Mouse (Mus musculus): Measurements from ENCODE around the gene Ankrd63. TPM values are rescaled to one million over a fixed set of nuclear protein-coding genes. Genes with fewer than 3 reads are reported as not detected.

Ankrd63 gene
- polyA plus RNA-seq, 1 experiment from 2014 or later, result not detected

- H3K4me3 ChIP-seq (ENCODE audit: low read depth, low read length), result no peak overlapping the region
- H3K9ac ChIP-seq (ENCODE audit: low read length), result no peak overlapping the region
- H3K4me2 ChIP-seq (ENCODE audit: low read depth, severe bottlenecking), result no peak overlapping the region
- H3K4me1 ChIP-seq (ENCODE audit: control insufficient read depth, insufficient read depth, low read length), result peaks cover 4% of the 10 kb centered on the region
- ATAC-seq (ENCODE audit: insufficient number of reproducible peaks, low FRiP score, low TSS enrichment, low read depth) (no peak), DNase-seq (ENCODE audit: low spot score) (no peak)
- 60% methylated on average over 3 of the region's 3 CpGs for WGBS
- H3K9me3 ChIP-seq (ENCODE audit: control insufficient read depth, low read length), result no peaks in the 10 kb centered on the region
- H3K36me3 ChIP-seq (ENCODE audit: control insufficient read depth, insufficient read depth, low read length), result no peaks in the 10 kb centered on the region
- H3K27ac ChIP-seq (replicated peaks; ENCODE audit: low read depth, low read length), result no peak overlapping the region
- H3K27me3 ChIP-seq (ENCODE audit: control insufficient read depth, insufficient read depth, low read length), result peaks cover 16% of the 10 kb centered on the region
Observed at GRCm38 (mm10) chr2:118664975-118665516, 38.7 kb downstream of the Ankrd63 start.

GRCm38 (mm10) chr2:118663804-118664766 lies 39.7 kb downstream of the Ankrd63 start:
- Histone ChIP-seq H3K9me3 (ENCODE audit: control insufficient read depth, low read length) (no peaks in the 10 kb centered on the region), H3K4me1 (ENCODE audit: control insufficient read depth, insufficient read depth, low read length) (peaks cover 4% of the 10 kb centered on the region), H3K36me3 (ENCODE audit: control insufficient read depth, insufficient read depth, low read length) (no peaks in the 10 kb centered on the region), H3K27ac (replicated peaks; ENCODE audit: low read depth, low read length) (no peak overlapping the region), H3K4me3 (ENCODE audit: low read depth, low read length) (no peak overlapping the region; the same call in 1 of the 2 replicates), H3K27me3 (ENCODE audit: control insufficient read depth, insufficient read depth, low read length) (peaks cover 16% of the 10 kb centered on the region), H3K9ac (ENCODE audit: low read length) (no peak overlapping the region), H3K4me2 (ENCODE audit: low read depth, severe bottlenecking) (peak overlapping the region; percentile 69)
- ATAC-seq (ENCODE audit: insufficient number of reproducible peaks, low FRiP score, low TSS enrichment, low read depth), result no peak
- no peak for DNase-seq (ENCODE audit: low spot score)
- WGBS, result 51% methylated on average over 19 of the region's 19 CpGs

DNA sequence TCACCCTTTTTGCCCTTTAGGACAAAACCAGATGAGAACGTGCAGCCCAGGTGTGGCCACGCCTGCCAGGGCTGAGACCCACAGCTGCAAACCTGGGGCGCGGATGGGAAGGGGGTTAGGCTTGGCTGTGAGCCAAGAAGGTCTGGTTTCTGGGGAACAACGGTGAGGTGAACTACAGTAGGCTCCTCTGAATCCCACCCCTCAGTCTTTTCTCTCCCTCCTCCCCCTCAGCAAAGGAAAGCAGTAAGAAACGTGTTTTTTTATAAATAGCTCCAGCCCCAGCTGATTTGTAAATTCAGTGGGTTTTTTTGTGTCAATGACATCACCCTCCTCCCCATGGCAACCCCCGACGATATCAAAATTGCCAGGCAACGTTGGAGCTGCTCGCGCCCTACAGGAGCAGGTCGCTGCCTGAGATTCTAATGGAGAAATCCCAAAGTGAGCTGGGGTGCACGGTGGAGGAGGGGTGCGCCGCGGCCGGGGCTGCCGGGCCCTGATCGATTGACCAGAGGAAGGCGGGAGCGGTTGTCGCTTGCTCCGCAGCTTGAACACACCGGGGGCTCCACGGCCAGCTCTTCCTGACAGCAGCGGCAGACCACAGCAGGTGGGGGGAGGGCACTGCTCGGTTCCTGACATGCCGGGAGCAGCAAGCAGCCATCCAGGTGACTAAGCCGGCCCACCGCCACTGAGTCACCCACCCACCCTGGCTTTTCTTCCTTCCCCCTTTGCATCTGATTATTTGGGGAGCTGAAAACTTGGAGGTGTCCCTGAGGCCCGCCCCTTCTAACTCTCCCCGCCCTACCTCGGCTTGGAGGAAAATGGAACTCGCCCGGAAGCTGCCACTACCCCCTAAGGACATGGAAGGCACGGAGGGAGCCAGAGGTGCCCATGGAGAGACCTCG lies 40.6 kb downstream of the Ankrd63 start, which contains the start of gene Pak6:
Pak6 (plus strand) TSS at position 402 of the 902 bp plus-strand sequence.
- Histone ChIP-seq H3K4me1 (ENCODE audit: control insufficient read depth, insufficient read depth, low read length) (peaks cover 4% of the 10 kb centered on the region), H3K9me3 (ENCODE audit: control insufficient read depth, low read length) (no peaks in the 10 kb centered on the region), H3K36me3 (ENCODE audit: control insufficient read depth, insufficient read depth, low read length) (no peaks in the 10 kb centered on the region), H3K4me3 (ENCODE audit: low read depth, low read length) (peak within 1 kb of the TSS; percentile 33), H3K27me3 (ENCODE audit: control insufficient read depth, insufficient read depth, low read length) (peaks cover 16% of the 10 kb centered on the region), H3K9ac (ENCODE audit: low read length) (0 out of 2 replicates have a peak within 1 kb of the TSS, but pooled peaks have one; percentile 0), H3K4me2 (ENCODE audit: low read depth, severe bottlenecking) (peak within 1 kb of the TSS; percentile 69), H3K27ac (replicated peaks; ENCODE audit: low read depth, low read length) (no peak within 1 kb of the TSS)
- DNase-seq (ENCODE audit: low spot score), result peak; percentile 51
- ATAC-seq (ENCODE audit: insufficient number of reproducible peaks, low FRiP score, low TSS enrichment, low read depth), result no peak
- 1% methylated on average over 37 of the region's 37 CpGs for WGBS

GRCm38 (mm10) chr2:118661891-118662290 lies 41.9 kb downstream of the Ankrd63 start:
- Histone ChIP-seq H3K36me3 (ENCODE audit: control insufficient read depth, insufficient read depth, low read length) (no peaks in the 10 kb centered on the region), H3K27me3 (ENCODE audit: control insufficient read depth, insufficient read depth, low read length) (peaks cover 16% of the 10 kb centered on the region), H3K4me3 (ENCODE audit: low read depth, low read length) (no peak overlapping the region), H3K9ac (ENCODE audit: low read length) (no peak overlapping the region), H3K4me1 (ENCODE audit: control insufficient read depth, insufficient read depth, low read length) (peaks cover 4% of the 10 kb centered on the region), H3K27ac (replicated peaks; ENCODE audit: low read depth, low read length) (no peak overlapping the region), H3K4me2 (ENCODE audit: low read depth, severe bottlenecking) (no peak overlapping the region), H3K9me3 (ENCODE audit: control insufficient read depth, low read length) (no peaks in the 10 kb centered on the region)
- ATAC-seq (ENCODE audit: insufficient number of reproducible peaks, low FRiP score, low TSS enrichment, low read depth) (no peak), DNase-seq (ENCODE audit: low spot score) (no peak)
- WGBS, result 77% methylated on average over 9 of the region's 9 CpGs

- peaks cover 4% of the 10 kb centered on the region for H3K4me1 ChIP-seq (ENCODE audit: control insufficient read depth, insufficient read depth, low read length)
- peak overlapping the region; percentile 34 for H3K4me2 ChIP-seq (ENCODE audit: low read depth, severe bottlenecking)
- no peaks in the 10 kb centered on the region for H3K9me3 ChIP-seq (ENCODE audit: control insufficient read depth, low read length)
- H3K27me3 ChIP-seq (ENCODE audit: control insufficient read depth, insufficient read depth, low read length), result peaks cover 16% of the 10 kb centered on the region
- ATAC-seq (ENCODE audit: insufficient number of reproducible peaks, low FRiP score, low TSS enrichment, low read depth) (peak; percentile 49; the same call in 1 of the 2 replicates), DNase-seq (ENCODE audit: low spot score) (peak; percentile 69)
- WGBS, result 3% methylated on average over 4 of the region's 4 CpGs
- H3K9ac ChIP-seq (ENCODE audit: low read length), result no peak overlapping the region; the same call in 1 of the 2 replicates
- H3K27ac ChIP-seq (replicated peaks; ENCODE audit: low read depth, low read length), result no peak overlapping the region
- no peaks in the 10 kb centered on the region for H3K36me3 ChIP-seq (ENCODE audit: control insufficient read depth, insufficient read depth, low read length)
- no peak overlapping the region for H3K4me3 ChIP-seq (ENCODE audit: low read depth, low read length)
Observed at GRCm38 (mm10) chr2:118659998-118660452, 43.7 kb downstream of the Ankrd63 start.

DNA sequence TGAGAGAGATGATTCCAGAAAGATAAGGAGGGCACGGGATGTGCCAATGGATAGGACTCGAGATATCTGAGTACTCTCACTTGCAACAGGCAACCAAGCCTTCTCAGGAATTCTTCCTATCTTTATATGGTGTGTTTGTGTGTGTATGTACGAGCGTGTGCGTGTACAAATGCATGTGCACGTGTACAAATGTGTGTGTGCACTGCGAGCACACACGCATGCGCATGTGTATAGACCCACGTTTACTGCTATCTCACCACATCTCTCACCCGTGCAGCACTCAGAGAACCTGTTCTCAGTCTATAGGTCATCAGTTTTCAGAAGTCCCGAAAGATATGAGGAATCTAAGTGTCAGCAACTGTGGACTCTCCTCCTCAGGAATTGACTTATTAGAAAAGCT lies 44.3 kb downstream of the Ankrd63 start:
- Histone ChIP-seq H3K4me2 (ENCODE audit: low read depth, severe bottlenecking) (no peak overlapping the region), H3K27me3 (ENCODE audit: control insufficient read depth, insufficient read depth, low read length) (peaks cover 15% of the 10 kb centered on the region), H3K9ac (ENCODE audit: low read length) (peak overlapping the region; percentile 2; the same call in 1 of the 2 replicates), H3K9me3 (ENCODE audit: control insufficient read depth, low read length) (no peaks in the 10 kb centered on the region), H3K4me1 (ENCODE audit: control insufficient read depth, insufficient read depth, low read length) (peaks cover 4% of the 10 kb centered on the region), H3K4me3 (ENCODE audit: low read depth, low read length) (no peak overlapping the region), H3K36me3 (ENCODE audit: control insufficient read depth, insufficient read depth, low read length) (no peaks in the 10 kb centered on the region), H3K27ac (replicated peaks; ENCODE audit: low read depth, low read length) (0 out of 2 replicates have a peak overlapping the region, but pooled peaks have one; percentile 2)
- ATAC-seq (ENCODE audit: insufficient number of reproducible peaks, low FRiP score, low TSS enrichment, low read depth), result no peak
- WGBS, result 84% methylated on average over 12 of the region's 12 CpGs
- no peak for DNase-seq (ENCODE audit: low spot score)

- H3K36me3 ChIP-seq (ENCODE audit: control insufficient read depth, insufficient read depth, low read length), result no peaks in the 10 kb centered on the region
- WGBS, result 69% methylated on average over 1 of the region's 1 CpGs
- peaks cover 4% of the 10 kb centered on the region for H3K4me1 ChIP-seq (ENCODE audit: control insufficient read depth, insufficient read depth, low read length)
- no peak overlapping the region for H3K4me2 ChIP-seq (ENCODE audit: low read depth, severe bottlenecking)
- H3K9me3 ChIP-seq (ENCODE audit: control insufficient read depth, low read length), result no peaks in the 10 kb centered on the region
- ATAC-seq (ENCODE audit: insufficient number of reproducible peaks, low FRiP score, low TSS enrichment, low read depth) (no peak), DNase-seq (ENCODE audit: low spot score) (no peak)
- H3K27ac ChIP-seq (replicated peaks; ENCODE audit: low read depth, low read length), result no peak overlapping the region
- no peak overlapping the region for H3K4me3 ChIP-seq (ENCODE audit: low read depth, low read length)
- H3K27me3 ChIP-seq (ENCODE audit: control insufficient read depth, insufficient read depth, low read length), result peaks cover 11% of the 10 kb centered on the region
- H3K9ac ChIP-seq (ENCODE audit: low read length), result no peak overlapping the region
Observed at GRCm38 (mm10) chr2:118659077-118659476, 44.7 kb downstream of the Ankrd63 start.

DNA sequence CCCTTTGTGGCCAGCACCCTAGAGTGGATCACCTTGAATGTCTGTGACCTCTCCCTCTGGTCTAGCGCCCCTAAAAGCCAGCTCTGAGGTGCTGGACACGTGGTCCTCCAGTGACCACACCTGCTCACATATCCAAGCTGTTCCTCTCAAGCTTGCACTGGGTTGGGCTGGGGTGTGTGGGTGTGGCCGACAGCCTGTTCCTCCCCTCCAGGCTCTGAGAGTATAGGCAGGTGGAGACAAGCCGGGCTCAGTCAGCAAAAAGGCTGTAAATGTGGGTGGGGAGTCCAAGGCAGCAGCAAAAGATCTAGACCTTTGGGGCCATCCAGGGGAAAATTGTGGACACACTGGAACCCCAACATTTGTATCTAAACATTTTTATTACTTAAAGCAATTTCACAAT lies 45.3 kb downstream of the Ankrd63 start:
- ATAC-seq (ENCODE audit: insufficient number of reproducible peaks, low FRiP score, low TSS enrichment, low read depth), result no peak
- peaks cover 5% of the 10 kb centered on the region for H3K27me3 ChIP-seq (ENCODE audit: control insufficient read depth, insufficient read depth, low read length)
- H3K4me3 ChIP-seq (ENCODE audit: low read depth, low read length), result no peak overlapping the region
- H3K27ac ChIP-seq (replicated peaks; ENCODE audit: low read depth, low read length), result no peak overlapping the region
- DNase-seq (ENCODE audit: low spot score), result no peak
- H3K36me3 ChIP-seq (ENCODE audit: control insufficient read depth, insufficient read depth, low read length), result no peaks in the 10 kb centered on the region
- peaks cover 4% of the 10 kb centered on the region for H3K4me1 ChIP-seq (ENCODE audit: control insufficient read depth, insufficient read depth, low read length)
- no peak overlapping the region for H3K9ac ChIP-seq (ENCODE audit: low read length)
- 24% methylated on average over 4 of the region's 4 CpGs for WGBS
- no peaks in the 10 kb centered on the region for H3K9me3 ChIP-seq (ENCODE audit: control insufficient read depth, low read length)
- H3K4me2 ChIP-seq (ENCODE audit: low read depth, severe bottlenecking), result no peak overlapping the region

Measured in limb, embryonic 11.5 days (tissue).